In the genomic region with DNA sequence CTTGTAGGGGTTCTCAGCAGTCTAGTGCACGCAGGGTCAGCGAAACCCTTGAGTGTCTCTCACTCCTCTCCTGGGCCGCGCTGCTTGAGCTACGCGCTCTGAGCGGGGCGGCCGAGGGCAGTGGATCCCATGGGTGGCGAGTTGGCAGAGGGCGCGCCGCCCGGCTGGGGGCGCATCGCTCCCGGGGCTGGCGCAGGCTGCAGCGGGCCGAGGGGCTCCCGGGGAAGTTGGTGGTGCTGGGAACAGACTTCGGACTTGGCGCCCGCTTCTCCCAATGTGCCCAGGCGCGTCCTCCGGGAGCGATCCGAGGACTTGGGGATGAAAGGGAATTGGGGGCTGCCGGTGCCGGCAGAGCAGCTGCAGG, we compare ENCODE assay signal across 8 mouse cellular contexts. TPM values are rescaled to one million over a fixed set of nuclear protein-coding genes. Genes with fewer than 3 reads are reported as not detected.
DNase-seq lines count a peak whose midpoint lies in the region; ATAC-seq and TF ChIP-seq lines count a peak whose summit lies in the region.

No protein-coding gene starts in this region.

- peak overlapping the region; percentile 97 for H3K4me2 ChIP-seq in kidney, embryonic 15.5 days
- H3K4me2 ChIP-seq in heart, embryonic 11.5 days: peak overlapping the region; percentile 97
- peak overlapping the region; percentile 93 for H3K4me2 ChIP-seq in limb, embryonic 15.5 days

- no peak for TF ChIP-seq POLR2A in cortical plate, adult 2 months (IDR thresholded peaks at IDR 0.05; ENCODE audit: extremely low read depth, insufficient read depth, low read length)
- TF ChIP-seq POLR2A in small intestine, adult 2 months (IDR thresholded peaks at IDR 0.05; ENCODE audit: low read depth, low read length): no peak

- no peaks in the 10 kb centered on the region for H3K9me3 ChIP-seq in kidney, embryonic 15.5 days (replicated peaks)
- no peaks in the 10 kb centered on the region for H3K9me3 ChIP-seq in heart, embryonic 11.5 days (replicated peaks; ENCODE audit: control insufficient read depth, low read length)
- no peaks in the 10 kb centered on the region for H3K9me3 ChIP-seq in limb, embryonic 15.5 days

- peaks cover 60% of the 10 kb centered on the region for H3K27me3 ChIP-seq in kidney, embryonic 15.5 days
- peaks cover 32% of the 10 kb centered on the region for H3K27me3 ChIP-seq in heart, embryonic 11.5 days (ENCODE audit: control insufficient read depth, insufficient read depth, low read length)
- H3K27me3 ChIP-seq in limb, embryonic 15.5 days: peaks cover 38% of the 10 kb centered on the region
- no peaks in the 10 kb centered on the region for H3K27me3 ChIP-seq in small intestine, adult 2 months (ENCODE audit: control insufficient read depth, insufficient read depth, low read length)

- H3K4me3 ChIP-seq in kidney, embryonic 15.5 days (replicated peaks): peak overlapping the region; percentile 62
- peak overlapping the region; percentile 69 for H3K4me3 ChIP-seq in cortical plate, adult 2 months (ENCODE audit: insufficient read depth, low read length)
- H3K4me3 ChIP-seq in heart, embryonic 11.5 days (ENCODE audit: low read depth, low read length): peak overlapping the region; percentile 76
- peak overlapping the region; percentile 64 for H3K4me3 ChIP-seq in limb, embryonic 15.5 days
- peak overlapping the region; percentile 30 for H3K4me3 ChIP-seq in small intestine, adult 2 months (ENCODE audit: low read depth, low read length)

- under 1% methylated on average over 31 of the region's 31 CpGs for WGBS in kidney, embryonic 15.5 days
- WGBS in heart, embryonic 11.5 days (ENCODE audit: insufficient replicate concordance): under 1% methylated on average over 31 of the region's 31 CpGs
- WGBS in limb, embryonic 15.5 days: under 1% methylated on average over 31 of the region's 31 CpGs
- WGBS in small intestine, adult 2 months: 2% methylated on average over 31 of the region's 31 CpGs

- TF ChIP-seq CTCF in cortical plate, adult 2 months (IDR thresholded peaks at IDR 0.05; ENCODE audit: extremely low read depth, insufficient read depth, low read length): no peak
- TF ChIP-seq CTCF in small intestine, adult 2 months (IDR thresholded peaks at IDR 0.05; ENCODE audit: extremely low read depth, insufficient read length, insufficient replicate concordance, low read depth, low read length): no peak

- ATAC-seq in kidney, embryonic 15.5 days (replicated peaks; ENCODE audit: low FRiP score): peak; percentile 74
- ATAC-seq in heart, embryonic 11.5 days (replicated peaks; ENCODE audit: insufficient number of reproducible peaks, low FRiP score, low TSS enrichment): peak; percentile 57; the same call in 1 of the 2 replicates
- no peak for ATAC-seq in limb, embryonic 15.5 days (ENCODE audit: insufficient number of reproducible peaks, low FRiP score, low TSS enrichment, low read depth)

- peaks cover 9% of the 10 kb centered on the region for H3K4me1 ChIP-seq in kidney, embryonic 15.5 days
- no peaks in the 10 kb centered on the region; the same call in 1 of the 2 replicates for H3K4me1 ChIP-seq in cortical plate, adult 2 months (ENCODE audit: control insufficient read depth, insufficient read depth, low read length)
- no peaks in the 10 kb centered on the region for H3K4me1 ChIP-seq in heart, embryonic 11.5 days (ENCODE audit: control insufficient read depth, insufficient read depth, low read length)
- H3K4me1 ChIP-seq in limb, embryonic 15.5 days: peaks cover 19% of the 10 kb centered on the region
- H3K4me1 ChIP-seq in small intestine, adult 2 months (ENCODE audit: control insufficient read depth, insufficient read depth, insufficient read length, low read length): no peaks in the 10 kb centered on the region

- H3K27ac ChIP-seq in kidney, embryonic 15.5 days: no peak overlapping the region
- peak overlapping the region; percentile 76 for H3K27ac ChIP-seq in cortical plate, adult 2 months (ENCODE audit: insufficient read depth, low read length)
- no peak overlapping the region for H3K27ac ChIP-seq in heart, embryonic 11.5 days (ENCODE audit: low read depth, low read length)
- H3K27ac ChIP-seq in limb, embryonic 15.5 days: peak overlapping the region; percentile 9; the same call in 1 of the 2 replicates
- no peak overlapping the region for H3K27ac ChIP-seq in small intestine, adult 2 months (ENCODE audit: insufficient read depth, low read depth, low read length)

- no peaks in the 10 kb centered on the region for H3K36me3 ChIP-seq in kidney, embryonic 15.5 days
- no peaks in the 10 kb centered on the region for H3K36me3 ChIP-seq in heart, embryonic 11.5 days (ENCODE audit: control insufficient read depth, insufficient read depth, low read length)
- H3K36me3 ChIP-seq in limb, embryonic 15.5 days: no peaks in the 10 kb centered on the region
- no peaks in the 10 kb centered on the region for H3K36me3 ChIP-seq in small intestine, adult 2 months (ENCODE audit: control insufficient read depth, insufficient read depth, low read length)

- no peak for DNase-seq in kidney, postnatal 14 days
- no peak for DNase-seq in thymus, postnatal 10 days (ENCODE audit: low spot score in 2 of 2)
- no peak for DNase-seq in urinary bladder, postnatal 36 days (ENCODE audit: low spot score in 2 of 2)

- H3K9ac ChIP-seq in kidney, embryonic 15.5 days: peak overlapping the region; percentile 33
- peak overlapping the region; percentile 63; the same call in 1 of the 2 replicates for H3K9ac ChIP-seq in heart, embryonic 11.5 days (ENCODE audit: low read depth, low read length)
- peak overlapping the region; percentile 48 for H3K9ac ChIP-seq in limb, embryonic 15.5 days

RNA-seq across cellular contexts. Expression of a gene that starts 0.5 kb away (rescaled TPM):
- polyA plus RNA-seq in kidney, embryonic 15.5 days (2015; fragmentation: Nextera tagmentation; extraction: Ambion mirVana): 2.2 and 2.8 TPM in 2 replicates
- 1.6 and 2.1 TPM in 2 replicates for polyA plus RNA-seq in cortical plate, adult 2 months (2012; rRNA removed)
- 4.4 and 5.3 TPM in 2 replicates for polyA plus RNA-seq in heart, embryonic 11.5 days (2014; fragmentation: Nextera tagmentation; extraction: Ambion mirVana)
- polyA plus RNA-seq in limb, embryonic 15.5 days (2015; fragmentation: Nextera tagmentation; extraction: Ambion mirVana): 12.3 and 14.0 TPM in 2 replicates
- polyA plus RNA-seq in small intestine, adult 2 months (2012; rRNA removed): 0.18 and 0.32 TPM in 2 replicates

Comparison
In these comparisons a context has a peak if more than half of its experiments do, and no peak if none do; other contexts are left out.
1. H3K27ac ChIP-seq: peak in cortical plate, adult 2 months (single experiment) and limb, embryonic 15.5 days (single experiment); none in kidney, embryonic 15.5 days (single experiment), heart, embryonic 11.5 days (single experiment) and small intestine, adult 2 months (single experiment).
2. Peak in every context shown above with its lines, with median percentiles within 50 percentile points of each other: H3K4me2 ChIP-seq, H3K4me3 ChIP-seq and H3K9ac ChIP-seq.